Mouse (Mus musculus): ENCODE results near the gene Zfp691. TPM values are rescaled to one million over a fixed set of nuclear protein-coding genes. Genes with fewer than 3 reads are reported as not detected.
A peak's percentile ranks its signal among the peaks of the same experiment; 100 is the strongest.

The Zfp691 gene
- 9.7 and 11.4 TPM in 2 replicates for polyA plus RNA-seq (2014; fragmentation: Nextera tagmentation; extraction: Ambion mirVana)

DNA sequence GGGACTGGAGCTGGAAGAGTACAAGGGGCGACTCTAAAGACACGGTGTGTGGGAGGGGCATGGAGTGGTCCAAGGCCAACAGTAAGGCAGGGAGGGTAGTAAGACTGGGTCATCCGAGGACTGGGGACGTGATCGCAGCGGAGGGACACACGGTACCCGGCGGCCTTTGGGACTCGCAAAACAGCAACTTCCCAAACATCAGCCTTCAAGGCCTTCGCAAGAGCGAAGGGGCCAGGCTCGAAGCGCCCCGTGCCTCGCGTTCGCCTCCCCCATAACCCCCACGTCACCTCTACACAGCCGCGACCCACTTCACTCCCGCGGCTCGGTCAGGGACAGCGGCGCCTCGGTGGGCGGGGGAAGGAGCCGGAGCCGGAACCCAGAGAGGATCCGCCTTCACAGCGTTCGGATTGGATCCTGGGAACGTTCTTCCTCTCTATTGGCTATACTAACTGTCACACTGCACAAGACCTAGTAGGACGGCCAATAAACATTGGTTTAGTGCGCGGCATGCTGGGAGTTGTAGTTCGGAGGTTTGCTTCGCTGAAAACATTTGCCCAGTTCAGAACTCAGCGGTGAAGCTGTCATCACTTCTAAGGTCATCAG is at the start of gene Zfp691:
Zfp691 (minus strand) TSS at position 345 of the 603 bp plus-strand sequence.
- Histone ChIP-seq H3K4me1 (ENCODE audit: control insufficient read depth, insufficient read depth, low read length) (peaks cover 5% of the 10 kb centered on the region; the same call in 1 of the 2 replicates), H3K9ac (ENCODE audit: low read length) (peak within 1 kb of the TSS; percentile 75), H3K27ac (ENCODE audit: low read depth, low read length) (peak within 1 kb of the TSS; percentile 34; the same call in 1 of the 2 replicates), H3K4me3 (ENCODE audit: low read depth, low read length) (peak within 1 kb of the TSS; percentile 79), H3K4me2 (ENCODE audit: low read depth) (peak within 1 kb of the TSS; percentile 65), H3K36me3 (ENCODE audit: control insufficient read depth, insufficient read depth, low read length) (0 out of 2 replicates have a peak, but pooled peaks cover 5% of the 10 kb centered on the region), H3K27me3 (ENCODE audit: control insufficient read depth, insufficient read depth, low read length) (no peaks in the 10 kb centered on the region), H3K9me3 (ENCODE audit: control insufficient read depth, low read length) (no peaks in the 10 kb centered on the region)
- WGBS = under 1% methylated on average over 40 of the region's 40 CpGs
- ATAC-seq (ENCODE audit: insufficient read depth, low FRiP score, low TSS enrichment) (peak; percentile 100), DNase-seq (ENCODE audit: low spot score) (peak; percentile 93)

DNA sequence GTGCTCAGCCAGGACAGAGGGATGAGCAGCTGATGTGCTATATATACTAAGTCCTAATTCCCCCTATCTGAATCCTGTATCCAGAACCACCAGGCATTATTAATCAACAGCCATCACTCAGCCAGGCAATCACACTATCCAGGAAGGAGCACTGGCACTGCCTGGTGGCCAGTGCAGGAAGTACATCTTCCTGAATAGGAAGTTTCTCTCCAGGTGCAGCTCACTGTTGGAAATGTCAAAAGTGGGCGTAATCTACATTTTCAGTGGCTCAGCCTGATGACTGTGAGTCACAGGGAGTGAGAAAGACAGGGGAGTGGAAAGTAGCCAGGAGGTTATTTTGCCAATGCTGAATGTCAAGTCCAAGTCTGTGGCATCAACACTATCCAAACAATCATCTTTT is 49.7 kb upstream of the Zfp691 start:
- H3K4me2 ChIP-seq (ENCODE audit: low read depth) = no peak overlapping the region
- ATAC-seq (ENCODE audit: insufficient read depth, low FRiP score, low TSS enrichment) (no peak), DNase-seq (ENCODE audit: low spot score) (peak; percentile 31)
- no peak overlapping the region for H3K4me3 ChIP-seq (ENCODE audit: low read depth, low read length)
- no peaks in the 10 kb centered on the region for H3K4me1 ChIP-seq (ENCODE audit: control insufficient read depth, insufficient read depth, low read length)
- peaks cover 18% of the 10 kb centered on the region for H3K36me3 ChIP-seq (ENCODE audit: control insufficient read depth, insufficient read depth, low read length)
- 88% methylated on average over 1 of the region's 1 CpGs for WGBS
- H3K27ac ChIP-seq (ENCODE audit: low read depth, low read length) = no peak overlapping the region
- H3K27me3 ChIP-seq (ENCODE audit: control insufficient read depth, insufficient read depth, low read length) = no peaks in the 10 kb centered on the region
- no peak overlapping the region for H3K9ac ChIP-seq (ENCODE audit: low read length)
- H3K9me3 ChIP-seq (ENCODE audit: control insufficient read depth, low read length) = no peaks in the 10 kb centered on the region

DNA sequence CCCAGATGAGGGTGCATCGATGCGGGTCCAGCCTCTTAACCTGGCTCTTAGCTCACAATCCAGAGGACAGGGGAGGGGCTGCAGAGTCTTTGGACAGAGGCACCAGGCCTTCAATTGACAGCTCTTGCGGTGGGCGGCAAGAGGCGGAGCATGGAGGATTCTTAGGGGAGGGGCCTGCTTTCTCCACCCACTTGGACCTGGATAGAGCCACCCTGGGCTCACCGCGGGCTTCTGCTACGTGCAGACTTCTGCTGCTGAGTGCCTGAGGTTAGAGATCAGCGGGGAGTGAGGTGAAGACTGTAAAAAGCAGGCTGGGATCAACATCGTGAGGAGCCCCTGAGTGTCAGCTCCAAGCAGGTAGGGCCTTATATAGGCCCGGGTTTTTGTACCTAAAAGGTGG is 44.2 kb upstream of the Zfp691 start, which contains the start of gene Tmem269:
Tmem269 (minus strand) TSS at position 49 of the 400 bp plus-strand sequence.
- H3K9me3 ChIP-seq (ENCODE audit: control insufficient read depth, low read length) = no peaks in the 10 kb centered on the region
- no peaks in the 10 kb centered on the region for H3K4me1 ChIP-seq (ENCODE audit: control insufficient read depth, insufficient read depth, low read length)
- WGBS = 13% methylated on average over 11 of the region's 11 CpGs
- H3K27me3 ChIP-seq (ENCODE audit: control insufficient read depth, insufficient read depth, low read length) = no peaks in the 10 kb centered on the region
- H3K4me3 ChIP-seq (ENCODE audit: low read depth, low read length) = no peak within 1 kb of the TSS
- H3K4me2 ChIP-seq (ENCODE audit: low read depth) = no peak within 1 kb of the TSS
- no peak within 1 kb of the TSS for H3K27ac ChIP-seq (ENCODE audit: low read depth, low read length)
- no peaks in the 10 kb centered on the region for H3K36me3 ChIP-seq (ENCODE audit: control insufficient read depth, insufficient read depth, low read length)
- ATAC-seq (ENCODE audit: insufficient read depth, low FRiP score, low TSS enrichment) (no peak), DNase-seq (ENCODE audit: low spot score) (no peak)
- no peak within 1 kb of the TSS for H3K9ac ChIP-seq (ENCODE audit: low read length)

DNA sequence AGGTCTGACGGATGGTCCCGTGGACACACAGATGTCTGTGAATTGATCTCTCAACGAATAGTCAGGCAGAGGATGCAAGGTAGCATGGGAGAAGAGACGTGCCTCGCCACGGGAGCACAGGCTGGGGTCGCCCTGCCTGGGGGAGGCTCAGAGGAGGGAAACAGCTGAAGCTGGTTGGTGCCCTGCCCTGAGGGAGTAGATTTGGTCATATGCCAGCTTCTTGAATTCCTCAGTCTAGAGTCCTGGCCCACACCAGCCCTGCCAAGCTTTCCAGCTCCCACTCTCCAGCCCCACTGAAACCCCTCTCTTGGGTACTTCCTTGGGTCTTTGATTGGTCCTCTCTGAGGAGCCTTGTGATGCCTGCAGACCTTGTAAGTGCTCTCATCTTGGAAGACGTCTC is 42.7 kb upstream of the Zfp691 start:
- H3K27me3 ChIP-seq (ENCODE audit: control insufficient read depth, insufficient read depth, low read length) = no peaks in the 10 kb centered on the region
- H3K9ac ChIP-seq (ENCODE audit: low read length) = no peak overlapping the region

DNA sequence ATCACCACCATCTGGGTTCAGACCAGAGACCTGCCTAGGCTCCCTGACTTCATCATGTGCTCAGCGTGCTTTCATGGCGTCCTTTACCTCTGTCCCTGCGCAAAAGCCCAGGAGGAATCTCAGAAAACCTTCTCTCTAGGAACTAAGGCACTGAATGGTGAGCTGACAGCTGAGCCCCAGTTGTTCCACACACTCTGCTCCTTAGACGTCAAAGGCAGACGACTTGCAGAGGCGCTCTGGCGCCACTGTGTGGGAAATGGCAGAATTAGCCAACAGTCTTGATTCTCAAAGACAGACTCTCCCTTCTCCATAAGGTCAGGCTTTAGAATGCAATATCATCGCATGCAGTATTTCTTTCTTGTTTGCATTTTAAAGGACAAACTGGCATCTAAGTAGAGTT is 30.7 kb upstream of the Zfp691 start:
- H3K27me3 ChIP-seq (ENCODE audit: control insufficient read depth, insufficient read depth, low read length) = no peaks in the 10 kb centered on the region
- H3K4me1 ChIP-seq (ENCODE audit: control insufficient read depth, insufficient read depth, low read length) = no peaks in the 10 kb centered on the region
- H3K4me3 ChIP-seq (ENCODE audit: low read depth, low read length) = no peak overlapping the region
- H3K36me3 ChIP-seq (ENCODE audit: control insufficient read depth, insufficient read depth, low read length) = no peaks in the 10 kb centered on the region; the same call in 1 of the 2 replicates
- no peak overlapping the region for H3K27ac ChIP-seq (ENCODE audit: low read depth, low read length)
- DNase-seq (ENCODE audit: low spot score) (peak; percentile 78), ATAC-seq (ENCODE audit: insufficient read depth, low FRiP score, low TSS enrichment) (no peak)
- H3K9ac ChIP-seq (ENCODE audit: low read length) = no peak overlapping the region
- H3K4me2 ChIP-seq (ENCODE audit: low read depth) = no peak overlapping the region
- WGBS = 21% methylated on average over 8 of the region's 8 CpGs
- H3K9me3 ChIP-seq (ENCODE audit: control insufficient read depth, low read length) = no peaks in the 10 kb centered on the region

More for the DNA sequence above, 42.7 kb upstream of the Zfp691 start:
- no peak for ATAC-seq (ENCODE audit: insufficient read depth, low FRiP score, low TSS enrichment)
- Histone ChIP-seq H3K36me3 (ENCODE audit: control insufficient read depth, insufficient read depth, low read length) (no peaks in the 10 kb centered on the region), H3K27ac (ENCODE audit: low read depth, low read length) (no peak overlapping the region), H3K9me3 (ENCODE audit: control insufficient read depth, low read length) (no peaks in the 10 kb centered on the region), H3K4me2 (ENCODE audit: low read depth) (no peak overlapping the region), H3K4me3 (ENCODE audit: low read depth, low read length) (no peak overlapping the region), H3K4me1 (ENCODE audit: control insufficient read depth, insufficient read depth, low read length) (no peaks in the 10 kb centered on the region)
- no peak for DNase-seq (ENCODE audit: low spot score)
- 82% methylated on average over 8 of the region's 8 CpGs for WGBS

DNA sequence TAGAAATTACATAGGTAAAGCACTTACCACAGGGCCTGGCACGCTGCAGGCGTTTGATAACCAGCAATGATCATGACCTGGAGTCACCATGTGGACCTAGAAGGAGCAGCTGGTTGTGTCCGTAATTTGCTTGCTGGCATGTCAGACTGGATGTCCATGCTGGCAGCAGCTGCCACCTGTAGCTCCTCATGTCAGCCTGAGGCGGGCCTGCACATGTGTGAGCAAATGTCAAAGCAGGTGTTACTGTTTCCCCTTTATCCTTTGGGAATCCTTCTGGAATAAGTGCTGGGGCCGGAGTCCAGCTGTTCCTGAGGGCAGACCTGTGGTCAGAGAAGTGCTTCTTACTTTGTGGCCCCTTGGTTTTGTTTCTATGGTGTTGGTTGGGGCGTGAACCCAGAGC is 24.1 kb upstream of the Zfp691 start:
- H3K4me1 ChIP-seq (ENCODE audit: control insufficient read depth, insufficient read depth, low read length) = peaks cover 8% of the 10 kb centered on the region; the same call in 1 of the 2 replicates
- no peak overlapping the region for H3K4me3 ChIP-seq (ENCODE audit: low read depth, low read length)
- ATAC-seq (ENCODE audit: insufficient read depth, low FRiP score, low TSS enrichment) = no peak
- H3K27ac ChIP-seq (ENCODE audit: low read depth, low read length) = no peak overlapping the region
- no peaks in the 10 kb centered on the region; the same call in 1 of the 2 replicates for H3K36me3 ChIP-seq (ENCODE audit: control insufficient read depth, insufficient read depth, low read length)
- WGBS = 85% methylated on average over 6 of the region's 6 CpGs
- H3K9me3 ChIP-seq (ENCODE audit: control insufficient read depth, low read length) = no peaks in the 10 kb centered on the region
- DNase-seq (ENCODE audit: low spot score) = no peak
- H3K4me2 ChIP-seq (ENCODE audit: low read depth) = no peak overlapping the region
- H3K27me3 ChIP-seq (ENCODE audit: control insufficient read depth, insufficient read depth, low read length) = no peaks in the 10 kb centered on the region
- no peak overlapping the region for H3K9ac ChIP-seq (ENCODE audit: low read length)

DNA sequence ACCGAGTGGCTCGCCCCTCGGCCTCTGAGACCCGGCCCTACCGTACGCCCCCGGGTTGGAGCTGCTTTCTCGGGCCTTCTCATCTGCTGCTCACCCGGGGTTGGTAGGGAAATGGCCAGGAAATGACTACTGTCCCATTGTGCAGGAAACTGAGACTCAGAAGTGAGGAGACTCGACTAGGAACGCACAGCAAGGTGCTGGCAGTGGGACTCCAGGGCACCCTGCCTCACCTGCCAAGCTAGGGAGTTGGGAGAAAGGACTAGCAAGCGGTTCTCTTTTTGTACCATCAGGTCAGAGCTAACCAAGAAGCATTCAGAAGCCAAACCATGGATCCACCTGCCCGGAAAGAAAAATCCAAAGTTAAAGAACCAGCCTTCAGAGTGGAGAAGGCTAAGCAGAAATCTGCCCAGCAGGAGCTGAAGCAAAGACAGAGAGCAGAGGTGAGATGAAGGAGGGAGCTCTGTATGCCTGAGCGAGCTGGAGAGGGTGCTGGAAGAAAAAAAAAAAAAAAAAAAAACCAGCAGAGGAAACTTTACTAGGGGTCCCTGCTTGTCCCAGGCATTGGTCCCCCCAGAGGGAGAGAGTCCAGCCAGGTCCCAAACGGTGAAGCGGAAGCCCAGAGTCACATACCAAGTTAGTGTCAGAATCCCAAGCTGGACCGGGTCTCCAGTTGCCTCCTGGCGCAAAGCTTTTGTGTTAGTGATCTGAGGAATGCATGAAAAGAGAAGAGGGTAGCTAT is 21.8 kb upstream of the Zfp691 start:
- WGBS = 11% methylated on average over 18 of the region's 18 CpGs
- H3K36me3 ChIP-seq (ENCODE audit: control insufficient read depth, insufficient read depth, low read length) = no peaks in the 10 kb centered on the region
- no peaks in the 10 kb centered on the region for H3K9me3 ChIP-seq (ENCODE audit: control insufficient read depth, low read length)
- no peak for DNase-seq (ENCODE audit: low spot score)
- H3K4me3 ChIP-seq (ENCODE audit: low read depth, low read length) = peak overlapping the region; percentile 66
- ATAC-seq (ENCODE audit: insufficient read depth, low FRiP score, low TSS enrichment) = no peak; the same call in 1 of the 2 replicates
- H3K4me1 ChIP-seq (ENCODE audit: control insufficient read depth, insufficient read depth, low read length) = peaks cover 8% of the 10 kb centered on the region; the same call in 1 of the 2 replicates
- H3K9ac ChIP-seq (ENCODE audit: low read length) = peak overlapping the region; percentile 76
- peak overlapping the region; percentile 79 for H3K4me2 ChIP-seq (ENCODE audit: low read depth)
- H3K27ac ChIP-seq (ENCODE audit: low read depth, low read length) = 0 out of 2 replicates have a peak overlapping the region, but pooled peaks have one; percentile 49
- no peaks in the 10 kb centered on the region for H3K27me3 ChIP-seq (ENCODE audit: control insufficient read depth, insufficient read depth, low read length)

DNA sequence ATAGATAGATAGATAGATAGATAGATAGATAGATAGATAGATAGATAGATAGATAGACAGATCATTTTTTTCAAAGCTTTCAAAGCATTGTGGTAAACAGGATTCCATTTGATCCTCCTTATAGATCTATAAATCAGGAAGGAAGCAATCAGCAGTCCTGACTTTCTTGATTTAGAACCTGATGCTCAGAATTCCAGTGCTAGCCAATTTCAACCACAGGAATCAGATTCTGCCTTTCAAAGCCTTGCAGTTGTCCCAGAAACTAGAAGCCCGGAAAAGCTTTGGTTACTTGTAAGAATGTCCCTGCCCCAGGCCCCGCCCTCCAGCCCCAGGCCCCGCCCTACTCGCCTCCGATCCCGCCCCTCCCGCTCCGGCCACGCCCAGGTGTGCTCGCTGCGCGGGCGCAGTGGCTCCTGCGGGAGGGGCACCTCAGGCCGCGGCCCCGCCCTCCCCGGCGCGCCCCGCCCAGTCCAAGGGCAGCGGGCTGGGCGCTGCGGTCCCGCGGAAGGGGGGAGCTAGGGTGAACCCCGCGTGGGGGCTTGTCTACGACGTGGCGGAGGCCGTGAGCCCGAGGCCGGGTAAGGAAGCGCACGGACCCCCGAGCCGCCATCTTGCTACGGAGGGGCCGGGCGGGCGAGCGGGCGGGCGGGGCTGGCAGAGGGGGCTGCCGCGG is 21.1 kb upstream of the Zfp691 start, which contains the start of gene Svbp:
Svbp (plus strand) TSS at position 398 of the 673 bp plus-strand sequence.
- under 1% methylated on average over 46 of the region's 47 CpGs for WGBS
- Histone ChIP-seq H3K27me3 (ENCODE audit: control insufficient read depth, insufficient read depth, low read length) (no peaks in the 10 kb centered on the region), H3K4me2 (ENCODE audit: low read depth) (peak within 1 kb of the TSS; percentile 79), H3K9ac (ENCODE audit: low read length) (peak within 1 kb of the TSS; percentile 76), H3K9me3 (ENCODE audit: control insufficient read depth, low read length) (no peaks in the 10 kb centered on the region), H3K27ac (ENCODE audit: low read depth, low read length) (0 out of 2 replicates have a peak within 1 kb of the TSS, but pooled peaks have one; percentile 49), H3K4me3 (ENCODE audit: low read depth, low read length) (peak within 1 kb of the TSS; percentile 66), H3K36me3 (ENCODE audit: control insufficient read depth, insufficient read depth, low read length) (no peaks in the 10 kb centered on the region), H3K4me1 (ENCODE audit: control insufficient read depth, insufficient read depth, low read length) (peaks cover 8% of the 10 kb centered on the region; the same call in 1 of the 2 replicates)
- peak; percentile 90 for ATAC-seq (ENCODE audit: insufficient read depth, low FRiP score, low TSS enrichment)
- DNase-seq (ENCODE audit: low spot score) = peak; percentile 92

All from neural tube, embryonic 11.5 days (tissue).